Mouse (Mus musculus): ENCODE measurements around the gene Ciapin1. TPM values are rescaled to one million over a fixed set of nuclear protein-coding genes. Genes with fewer than 3 reads are reported as not detected.
"Not testable (repeated sequence)": the region's sequence is repeated elsewhere in the genome, so short reads cannot be mapped to it uniquely, and the experiment has no call there.

Gene Ciapin1
- total RNA-seq, 1 experiment from 2014 or later, result 107 TPM

GRCm38 (mm10) chr8:94857346-94858173 lies 19.4 kb upstream of the Ciapin1 start, which contains the start of gene Polr2c:
Gene Polr2c, plus strand, starts transcription at chr8:94857450.
- DNase-seq, result peak; percentile 94

GRCm38 (mm10) chr8:94857011-94857345 lies 18.8 kb upstream of the Ciapin1 start:
- DNase-seq, result no peak

DNA sequence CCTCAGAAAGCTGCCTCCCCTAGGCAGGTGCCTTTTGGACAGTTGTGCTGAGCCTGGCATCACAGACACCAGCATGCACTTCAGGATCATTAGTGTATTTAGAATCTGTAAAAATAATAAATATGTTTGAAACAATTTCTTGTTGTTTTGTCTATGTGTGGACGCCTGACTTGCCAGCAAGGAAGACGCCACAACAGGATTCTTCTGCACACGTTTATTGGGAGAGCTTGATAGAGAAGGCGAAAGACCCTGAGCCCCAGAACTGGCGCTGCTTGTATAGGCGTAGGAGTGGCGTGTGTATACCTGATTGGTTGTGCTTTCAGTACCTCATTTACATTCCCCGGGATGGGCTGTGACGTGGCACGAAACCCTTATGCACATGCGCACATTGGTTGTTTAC lies 16.6 kb upstream of the Ciapin1 start:
- not testable (repeated sequence) for DNase-seq

DNA sequence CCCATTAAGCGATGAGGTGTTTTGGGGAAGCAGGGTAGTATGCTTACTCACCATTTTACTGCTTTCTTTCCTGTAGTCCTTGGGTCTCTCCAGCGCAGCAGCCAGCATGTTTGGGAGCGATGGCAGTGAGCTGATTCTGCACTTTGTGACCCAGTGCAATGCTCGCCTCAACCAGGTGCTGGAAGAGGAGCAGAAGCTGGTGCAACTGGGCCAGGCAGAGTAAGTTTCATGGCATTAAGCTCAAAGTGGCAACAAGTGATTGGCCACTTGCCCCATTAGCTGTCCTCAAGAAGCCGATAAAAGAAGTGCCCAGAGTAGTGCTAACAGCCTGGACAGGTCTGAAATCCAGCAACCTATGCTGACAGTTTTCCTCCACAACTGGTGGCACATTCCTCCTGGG lies 11.9 kb upstream of the Ciapin1 start:
- no peak for DNase-seq

GRCm38 (mm10) chr8:94841183-94841582 lies 3.0 kb upstream of the Ciapin1 start:
- DNase-seq, result no peak

GRCm38 (mm10) chr8:94838600-94838999 lies 442 bp upstream of the Ciapin1 start:
- peak; percentile 92 for DNase-seq

GRCm38 (mm10) chr8:94836456-94837240 lies 1.5 kb downstream of the Ciapin1 start:
- DNase-seq, result peak; percentile 42

GRCm38 (mm10) chr8:94835751-94836150 lies 2.4 kb downstream of the Ciapin1 start:
- DNase-seq, result not testable (repeated sequence)

DNA sequence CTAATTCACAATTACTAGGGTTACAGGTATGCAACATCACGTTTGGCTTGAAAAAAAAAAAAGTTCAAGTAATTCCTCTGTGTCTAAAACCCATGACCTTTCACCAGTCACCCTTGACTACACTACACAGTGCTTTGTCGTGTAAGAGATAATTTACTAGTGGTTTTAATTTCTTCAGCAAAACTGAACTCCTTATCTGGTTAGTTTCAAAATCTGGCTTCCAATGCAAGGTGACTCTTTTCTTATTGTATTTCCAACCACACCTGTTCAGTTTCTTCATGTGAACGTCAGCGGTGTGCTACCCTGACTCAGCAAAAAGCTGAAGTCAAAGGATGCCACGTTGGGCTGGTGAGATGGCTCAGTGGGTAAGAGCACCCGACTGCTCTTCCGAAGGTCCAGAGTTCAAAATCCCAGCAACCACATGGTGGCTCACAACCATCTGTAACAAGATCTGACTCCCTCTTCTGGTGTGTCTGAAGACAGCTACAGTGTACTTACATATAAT lies 4.2 kb downstream of the Ciapin1 start:
- not testable (repeated sequence) for DNase-seq

- DNase-seq, result no peak
Observed at GRCm38 (mm10) chr8:94828284-94828683, 9.9 kb downstream of the Ciapin1 start.

DNA sequence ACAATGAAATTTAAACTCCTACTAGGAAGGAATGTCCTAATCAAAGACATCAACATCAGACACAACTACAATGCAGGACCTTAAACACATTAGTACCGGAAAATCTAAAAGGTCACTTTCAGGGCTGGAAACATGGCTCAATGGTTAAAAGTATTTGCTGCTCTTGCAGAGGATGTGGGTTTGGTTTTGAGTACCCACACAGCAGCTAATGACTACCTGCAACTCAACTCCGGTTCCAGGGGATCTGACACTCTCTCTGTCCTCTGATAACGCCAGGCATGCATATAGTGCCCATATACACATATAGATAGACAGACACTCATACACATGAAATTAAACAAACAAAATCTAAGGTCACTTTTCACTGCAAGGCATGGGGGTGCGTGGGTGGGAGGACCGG lies 11.9 kb downstream of the Ciapin1 start:
- DNase-seq, result no peak

DNA sequence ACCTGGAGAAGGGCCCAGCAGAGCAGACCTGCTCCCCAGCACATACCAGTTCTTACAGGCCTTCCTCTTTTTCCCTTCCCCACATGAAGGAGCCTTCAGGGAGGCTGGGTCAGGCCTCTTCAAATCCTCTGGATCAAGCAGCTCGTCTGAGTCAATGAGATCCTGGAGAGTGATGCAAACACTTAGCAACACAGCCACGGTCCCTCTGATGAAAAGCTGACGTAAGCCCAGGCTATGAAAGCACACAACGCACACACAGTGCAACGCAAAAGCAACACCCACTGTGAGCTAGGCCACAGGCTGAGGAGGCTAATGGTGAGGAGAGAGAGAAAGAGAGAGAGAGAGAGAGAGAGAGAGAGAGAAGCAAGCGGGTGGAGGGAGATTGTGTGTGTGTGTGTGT lies 13.0 kb downstream of the Ciapin1 start:
- no peak for DNase-seq

DNA sequence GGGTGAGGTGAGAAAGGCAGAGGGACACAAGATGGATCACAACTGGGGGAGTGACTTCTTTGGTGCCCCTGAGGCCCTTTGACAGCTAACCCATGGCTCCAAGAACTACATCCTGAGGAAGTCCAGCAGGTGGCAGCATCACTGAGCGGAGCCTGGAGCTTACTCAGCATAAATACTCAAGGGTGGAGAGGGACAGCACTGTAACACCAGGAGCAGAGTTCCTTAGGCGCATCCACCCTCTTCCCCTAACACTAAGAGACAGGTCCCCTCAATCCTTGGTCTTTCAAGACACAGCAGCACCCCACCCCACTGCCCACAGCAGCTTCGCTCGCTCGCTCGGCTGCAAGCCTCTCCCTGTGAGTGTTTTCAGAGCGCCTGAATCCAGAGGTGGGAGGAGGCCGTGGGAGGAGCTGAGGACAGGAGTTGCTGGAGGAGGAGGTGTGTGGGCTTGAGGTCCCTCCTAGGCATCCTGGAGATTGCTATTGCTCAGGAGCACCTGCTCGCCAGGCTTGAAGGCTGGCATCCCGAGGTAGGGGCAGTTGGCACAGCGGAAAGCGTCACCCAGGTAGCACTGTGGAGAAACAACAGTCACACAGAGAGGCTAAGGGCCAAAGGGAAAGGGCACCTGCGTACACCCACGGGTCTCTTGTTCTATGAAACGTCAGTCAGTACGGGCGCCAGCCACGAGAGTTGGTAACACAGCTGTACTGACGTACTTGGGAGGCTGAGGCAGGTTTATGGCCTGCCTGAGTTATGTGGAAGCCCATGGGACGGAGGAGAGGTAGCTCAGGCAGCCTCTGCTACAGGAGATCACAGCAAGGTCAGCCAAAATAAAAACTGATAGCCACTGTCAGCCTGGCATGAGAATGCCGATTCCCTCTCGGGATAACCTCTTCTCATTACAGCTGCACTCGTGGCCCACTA lies 15.3 kb downstream of the Ciapin1 start:
- peak; percentile 80 for DNase-seq

- DNase-seq, result no peak
Observed at GRCm38 (mm10) chr8:94821381-94821780, 16.8 kb downstream of the Ciapin1 start.

- no peak for DNase-seq
Observed at GRCm38 (mm10) chr8:94820553-94820952, 17.6 kb downstream of the Ciapin1 start.

DNA sequence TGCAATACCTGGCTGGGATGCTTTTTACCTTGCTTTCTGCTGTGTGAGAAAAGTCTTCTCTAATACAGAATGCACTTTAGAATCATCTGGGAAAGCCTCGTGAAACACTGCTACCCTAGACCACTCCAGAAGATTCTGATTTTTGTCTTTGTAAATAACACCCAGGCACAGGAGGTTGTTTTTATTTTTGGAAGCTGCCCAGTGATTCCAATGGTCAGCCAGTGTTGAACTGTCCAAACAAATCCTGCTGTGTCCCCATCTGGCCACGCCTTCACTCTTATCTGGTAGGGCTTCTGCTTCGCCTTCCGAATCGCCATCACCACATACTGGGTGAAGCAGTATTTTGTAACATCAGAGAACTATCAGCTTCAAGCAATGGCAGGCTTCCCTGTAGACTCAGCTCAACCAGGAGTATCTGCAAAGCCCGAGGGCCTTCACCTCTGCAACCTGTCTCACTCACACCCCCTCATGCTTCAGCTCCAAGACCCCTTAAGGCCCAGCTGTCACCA lies 18.4 kb downstream of the Ciapin1 start:
- no peak for DNase-seq

DNA sequence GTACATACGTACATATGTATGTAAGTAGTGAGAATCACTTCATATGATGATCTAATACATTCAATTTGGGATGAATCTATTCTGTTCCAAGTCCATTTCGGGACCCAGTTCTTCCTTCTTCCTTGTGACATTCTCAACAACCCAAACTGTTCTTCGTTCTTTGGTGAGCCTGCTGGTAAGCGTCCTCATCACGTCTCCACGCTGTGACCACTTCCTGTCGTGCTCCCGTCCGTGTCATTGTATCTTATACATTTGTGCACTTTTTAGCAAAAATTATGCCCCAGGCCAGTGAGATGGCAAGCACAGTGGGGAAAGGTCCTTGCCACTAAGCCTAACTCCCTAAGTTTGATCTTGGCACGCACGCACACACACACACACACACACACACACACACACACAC lies 20.2 kb downstream of the Ciapin1 start:
- DNase-seq, result no peak

- peak; percentile 54 for DNase-seq
Observed at GRCm38 (mm10) chr8:94814556-94814955, 23.6 kb downstream of the Ciapin1 start.

DNA sequence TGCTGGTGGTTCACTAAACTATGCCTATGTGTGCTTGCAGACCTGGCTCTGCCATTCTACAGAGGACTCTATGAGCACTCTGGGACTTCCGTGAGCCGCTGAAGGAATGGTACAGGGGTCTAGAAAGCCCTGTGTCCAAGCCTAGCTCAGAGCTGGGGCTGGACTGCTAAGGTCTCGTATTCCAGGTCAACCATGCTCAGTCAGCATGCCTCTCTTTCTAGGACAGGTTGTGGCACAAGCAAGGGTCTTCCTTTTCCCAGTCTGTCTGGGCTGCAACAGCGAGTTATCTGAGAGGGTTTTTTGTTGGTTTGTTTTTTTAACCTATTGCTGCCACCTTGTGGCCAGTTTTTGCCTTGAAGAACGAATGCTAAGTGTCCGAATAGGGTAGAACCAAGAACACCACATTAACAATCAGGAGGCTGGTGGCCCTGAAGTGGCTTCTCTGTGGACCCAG lies 25.5 kb downstream of the Ciapin1 start:
- DNase-seq, result peak; percentile 86

DNA sequence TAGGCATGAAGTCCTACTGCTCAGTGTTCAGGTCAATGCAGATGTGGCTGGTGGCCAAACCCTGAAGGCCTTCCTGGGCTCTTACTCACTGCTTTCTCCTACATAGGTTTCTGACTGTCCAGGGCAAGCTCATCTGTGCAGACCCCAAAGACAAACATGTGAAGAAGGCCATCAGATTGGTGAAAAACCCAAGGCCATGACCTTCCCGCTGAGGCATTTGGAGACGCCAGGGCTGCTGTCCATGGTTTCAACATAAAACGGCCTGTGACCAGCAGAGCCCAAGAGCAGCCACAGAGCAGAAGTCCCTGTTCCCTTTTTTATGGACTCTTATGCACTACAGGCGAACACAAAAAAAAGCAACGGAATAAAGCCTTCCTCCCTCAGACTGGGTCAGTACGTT lies 26.5 kb downstream of the Ciapin1 start:
- peak; percentile 70 for DNase-seq

GRCm38 (mm10) chr8:94810855-94811254 lies 27.3 kb downstream of the Ciapin1 start:
- no peak for DNase-seq

GRCm38 (mm10) chr8:94810153-94810552 lies 28.0 kb downstream of the Ciapin1 start, which contains the start of gene Ccl17:
Gene Ccl17, plus strand, starts transcription at chr8:94810453.
- no peak for DNase-seq

Data from adrenal gland, postnatal 14 days (tissue).